Mouse (Mus musculus) kidney, adult 2 months (tissue): ENCODE data around the gene Astn1. TPM values are rescaled to one million over a fixed set of nuclear protein-coding genes. Genes with fewer than 3 reads are reported as not detected.
A peak's percentile ranks its signal among the peaks of the same experiment; 100 is the strongest.

ENCODE experiments used
- DNase-seq: peaks from one replicate; pipeline ENCODE4 v3.0.0; 2021
- H3K27ac ChIP-seq: fragments of 200-500 bp; 2 replicates; pipeline ENCODE4 v1.5.1; 2012; ENCODE audit warnings: low read depth, low read length, control low read depth, inconsistent platforms; ENCODE audit not compliant: insufficient read depth
- H3K27me3 ChIP-seq: fragments of 200-500 bp; replicated peaks from 2 replicates; pipeline ENCODE4 v1.6.1; 2012; ENCODE audit warnings: mild to moderate bottlenecking, moderate library complexity, low read length, inconsistent platforms; ENCODE audit not compliant: control insufficient read depth, insufficient read depth
- H3K36me3 ChIP-seq: fragments of 200-500 bp; 2 replicates; pipeline ENCODE4 v1.6.1; 2012; ENCODE audit warnings: mild to moderate bottlenecking, moderate library complexity, low read length, inconsistent platforms; ENCODE audit not compliant: control insufficient read depth, insufficient read depth
- H3K4me1 ChIP-seq: fragments of 200-500 bp; 2 replicates; pipeline ENCODE4 v1.6.1; 2011; ENCODE audit warnings: low read length; ENCODE audit not compliant: control insufficient read depth, insufficient read depth
- H3K4me3 ChIP-seq: fragments of 200-500 bp; 2 replicates; pipeline ENCODE4 v1.5.1; 2011; ENCODE audit warnings: mild to moderate bottlenecking, low read depth, low read length, control low read depth; ENCODE audit not compliant: insufficient read depth
- CTCF ChIP-seq: fragments of 200-500 bp; conservative IDR thresholded peaks from 2 replicates; pipeline ENCODE4 v1.5.1; 2011; ENCODE audit warnings: low read depth, mild to moderate bottlenecking, control low read depth, low read length, moderate library complexity, mixed read lengths; ENCODE audit not compliant: insufficient read depth, insufficient read length
- POLR2A ChIP-seq: fragments of 200-500 bp; IDR thresholded peaks from one replicate; pipeline ENCODE4 v1.6.1; 2011; ENCODE audit warnings: low read depth, low read length, control low read depth
- WGBS: fragments of 180-500 bp; shearing (Covaris S2); methylation state at CpG from one replicate; pipeline ENCODE4 v1.1.7; 2018; 5-methylcytosine and 5-hydroxymethylcytosine counted together
- polyA plus RNA-seq: library from polyadenylated mRNA; depleted of rRNA; stranded (reverse); fragments of >200 nt; gene quantifications from 2 replicates; pipeline ENCODE4 v1.2.3, GENCODE M21; 2012

Astn1 gene
- polyA plus RNA-seq, 1 experiment: 0.84 TPM

DNA sequence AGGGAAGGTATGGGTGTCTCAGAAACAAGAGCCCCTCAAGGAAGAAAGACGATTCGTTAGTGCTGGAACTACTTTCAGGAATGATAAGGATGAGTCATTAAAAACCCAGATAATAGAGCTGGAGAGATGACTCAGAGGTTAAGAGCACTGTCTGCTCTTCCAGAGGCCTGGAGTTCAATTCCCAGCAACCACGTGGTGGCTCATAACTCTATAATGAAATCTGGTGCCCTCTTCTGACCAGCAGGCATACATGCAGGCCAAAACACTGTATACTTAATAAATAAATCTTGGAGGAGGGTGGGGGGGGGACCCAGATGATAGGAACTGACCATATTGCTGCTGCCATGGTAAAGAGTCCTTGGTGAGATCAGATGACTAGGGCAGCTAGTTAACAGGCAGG lies 335.4 kb downstream of the Astn1 start:
- TF ChIP-seq POLR2A (no peak), CTCF (no peak)
- Histone ChIP-seq H3K36me3 (no peaks in the 10 kb centered on the region), H3K27ac (no peak overlapping the region), H3K4me1 (no peaks in the 10 kb centered on the region), H3K27me3 (no peaks in the 10 kb centered on the region), H3K4me3 (no peak overlapping the region)
- no peak for DNase-seq
- WGBS: 63% methylated on average over 3 of the region's 3 CpGs

DNA sequence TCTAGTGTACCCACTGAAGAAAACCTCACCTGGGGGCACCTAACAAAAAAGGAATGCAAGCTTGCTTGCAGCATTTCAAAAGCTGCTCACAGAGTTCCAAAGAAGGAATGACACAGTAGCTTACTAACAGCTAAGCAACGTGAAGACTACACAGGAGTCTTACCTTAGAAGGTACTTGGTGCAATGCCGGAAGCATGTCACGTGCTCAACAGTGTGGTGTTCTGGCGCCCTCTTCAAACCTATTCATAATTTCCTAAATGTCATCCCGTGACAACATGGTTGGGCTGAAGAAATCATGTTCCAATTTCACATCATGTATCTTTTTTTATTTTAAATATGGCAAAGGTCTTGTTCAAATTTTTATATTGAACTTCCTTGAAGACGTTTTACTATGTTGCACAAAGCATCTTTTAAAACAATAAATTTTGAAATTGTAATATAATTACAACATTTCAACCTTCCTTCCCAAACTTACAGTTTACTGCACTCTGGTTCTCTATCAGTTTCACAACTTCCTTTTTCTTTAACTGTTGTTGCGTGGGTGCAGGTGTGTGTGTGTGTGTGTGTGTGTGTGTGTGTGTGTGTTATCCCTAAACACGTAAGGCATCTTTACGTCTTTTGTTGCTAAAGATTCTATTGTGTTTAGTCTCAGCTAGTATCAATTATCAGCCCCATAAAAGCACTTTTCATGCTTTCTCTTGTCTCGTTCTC lies 335.9 kb downstream of the Astn1 start:
- Histone ChIP-seq H3K27me3 (no peaks in the 10 kb centered on the region), H3K27ac (no peak overlapping the region), H3K4me3 (no peak overlapping the region), H3K36me3 (no peaks in the 10 kb centered on the region), H3K4me1 (no peaks in the 10 kb centered on the region)
- WGBS: 89% methylated on average over 10 of the region's 10 CpGs
- no peak for TF ChIP-seq POLR2A
- TF ChIP-seq CTCF: no peak
- DNase-seq: no peak

DNA sequence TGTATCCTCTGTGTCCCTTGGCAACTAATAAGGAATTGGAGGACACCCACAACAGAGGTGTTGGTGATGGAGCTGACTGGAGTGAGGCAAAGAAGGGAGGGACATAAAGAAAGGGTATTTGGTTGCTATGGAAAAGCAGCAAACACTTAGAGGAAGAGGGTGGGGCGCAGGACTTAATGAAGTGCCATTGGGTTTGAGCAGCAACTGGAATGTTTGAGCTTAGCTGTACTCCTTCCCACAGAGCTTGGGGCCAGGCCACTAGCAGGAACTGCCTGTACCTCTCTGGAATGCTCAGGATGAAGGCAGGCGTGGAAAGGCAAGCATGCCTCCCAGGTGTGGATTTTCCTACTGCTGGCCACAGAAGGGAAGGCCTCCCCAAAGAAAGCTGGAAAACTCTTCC lies 337.2 kb downstream of the Astn1 start:
- Histone ChIP-seq H3K27ac (no peak overlapping the region), H3K36me3 (no peaks in the 10 kb centered on the region), H3K27me3 (no peaks in the 10 kb centered on the region), H3K4me1 (no peaks in the 10 kb centered on the region), H3K4me3 (no peak overlapping the region)
- TF ChIP-seq POLR2A: no peak
- no peak for TF ChIP-seq CTCF
- DNase-seq: no peak
- 85% methylated on average over 2 of the region's 2 CpGs for whole genome bisulfite sequencing

DNA sequence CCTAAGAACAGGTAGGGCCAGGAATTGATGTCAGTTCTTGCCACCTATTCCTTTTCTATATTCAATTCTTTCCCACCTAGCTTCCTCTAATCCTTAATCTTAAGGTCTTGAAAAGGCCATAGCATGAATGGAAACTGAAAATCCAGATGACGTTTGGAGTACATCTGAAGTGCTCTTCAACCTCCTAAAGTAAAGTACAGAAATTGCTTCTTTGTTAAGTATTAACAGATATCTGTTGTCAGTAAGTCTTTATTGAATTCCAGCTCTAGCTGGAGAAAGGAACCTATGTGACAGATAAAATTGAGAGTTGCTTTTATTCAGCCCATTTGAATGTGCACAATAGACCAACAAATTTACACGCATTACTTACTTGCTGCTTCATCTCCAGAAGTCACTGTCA lies 338.1 kb downstream of the Astn1 start:
- no peaks in the 10 kb centered on the region for H3K27me3 ChIP-seq
- WGBS: 71% methylated on average over 2 of the region's 2 CpGs
- TF ChIP-seq POLR2A: no peak
- TF ChIP-seq CTCF: no peak

DNA sequence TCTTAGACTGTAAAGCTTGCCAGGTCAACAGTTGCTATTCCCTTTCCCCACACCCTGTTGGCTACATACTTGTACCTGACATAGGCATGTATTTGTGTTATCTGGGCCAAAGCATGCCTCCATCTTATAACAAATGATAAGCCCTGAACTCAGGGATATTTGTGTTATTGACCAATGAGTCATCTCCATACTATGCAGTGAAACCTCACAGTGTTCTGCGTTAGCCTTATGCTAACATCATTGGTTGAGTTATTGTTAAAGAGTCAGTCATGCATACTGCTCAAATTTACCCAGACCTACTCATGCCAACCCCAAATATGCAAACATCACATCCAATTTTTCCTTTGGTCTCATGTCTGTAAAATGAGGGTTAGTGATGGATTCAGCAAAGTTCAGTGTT lies 339.3 kb downstream of the Astn1 start:
- no peak overlapping the region for H3K27ac ChIP-seq

More for the DNA sequence above, 338.1 kb downstream of the Astn1 start:
- Histone ChIP-seq H3K27ac (no peak overlapping the region), H3K4me3 (no peak overlapping the region), H3K4me1 (no peaks in the 10 kb centered on the region), H3K36me3 (no peaks in the 10 kb centered on the region)
- DNase-seq: no peak

DNA sequence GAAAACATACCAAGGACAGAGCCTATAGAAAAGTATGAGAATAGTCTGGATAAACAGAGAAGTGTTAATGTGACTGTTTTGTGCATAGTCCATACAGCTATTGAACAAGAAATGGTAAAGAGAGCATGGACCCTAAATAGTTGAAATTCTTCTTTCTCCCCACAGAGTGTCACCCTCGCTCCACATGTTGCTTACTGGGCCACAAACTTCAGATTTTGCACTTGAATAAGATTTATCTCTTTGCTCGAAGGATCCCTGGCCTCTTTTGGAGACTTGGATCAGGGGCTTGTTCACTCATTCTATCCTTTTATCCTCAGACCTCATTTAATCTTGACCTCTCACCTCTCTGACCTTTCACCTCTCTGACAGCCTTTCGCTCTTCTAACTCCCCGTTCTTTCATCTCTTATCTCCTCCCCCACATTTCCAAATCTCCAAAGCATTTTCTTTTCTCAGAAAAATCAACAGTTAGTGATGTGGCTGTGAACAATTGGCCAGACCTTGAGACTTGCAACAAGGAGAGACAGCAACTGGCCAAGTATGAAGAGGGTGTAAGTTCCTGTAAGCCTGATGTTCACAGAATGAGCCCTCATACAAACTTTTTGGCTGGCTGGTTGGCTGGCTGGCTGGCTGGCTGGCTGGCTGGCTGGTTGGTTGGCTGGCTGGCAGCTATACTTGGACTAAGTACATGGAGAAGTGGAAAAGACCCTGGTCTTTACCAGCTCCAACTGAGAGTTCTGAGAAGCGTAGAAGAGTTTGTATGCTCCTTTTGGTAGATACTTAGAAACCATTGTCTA lies 351.4 kb downstream of the Astn1 start:
- peak; percentile 4 for DNase-seq
- Histone ChIP-seq H3K27ac (no peak overlapping the region), H3K4me1 (no peaks in the 10 kb centered on the region), H3K4me3 (no peak overlapping the region), H3K27me3 (no peaks in the 10 kb centered on the region), H3K36me3 (no peaks in the 10 kb centered on the region)
- 43% methylated on average over 5 of the region's 5 CpGs for WGBS
- TF ChIP-seq POLR2A: no peak
- peak; percentile 28; the same call in 1 of the 2 replicates for TF ChIP-seq CTCF

More for the DNA sequence above, 339.3 kb downstream of the Astn1 start:
- no peaks in the 10 kb centered on the region for H3K27me3 ChIP-seq
- TF ChIP-seq POLR2A (no peak), CTCF (no peak)
- H3K4me1 ChIP-seq: no peaks in the 10 kb centered on the region
- WGBS: 77% methylated on average over 1 of the region's 1 CpGs
- H3K4me3 ChIP-seq: no peak overlapping the region
- no peak for DNase-seq
- no peaks in the 10 kb centered on the region for H3K36me3 ChIP-seq

DNA sequence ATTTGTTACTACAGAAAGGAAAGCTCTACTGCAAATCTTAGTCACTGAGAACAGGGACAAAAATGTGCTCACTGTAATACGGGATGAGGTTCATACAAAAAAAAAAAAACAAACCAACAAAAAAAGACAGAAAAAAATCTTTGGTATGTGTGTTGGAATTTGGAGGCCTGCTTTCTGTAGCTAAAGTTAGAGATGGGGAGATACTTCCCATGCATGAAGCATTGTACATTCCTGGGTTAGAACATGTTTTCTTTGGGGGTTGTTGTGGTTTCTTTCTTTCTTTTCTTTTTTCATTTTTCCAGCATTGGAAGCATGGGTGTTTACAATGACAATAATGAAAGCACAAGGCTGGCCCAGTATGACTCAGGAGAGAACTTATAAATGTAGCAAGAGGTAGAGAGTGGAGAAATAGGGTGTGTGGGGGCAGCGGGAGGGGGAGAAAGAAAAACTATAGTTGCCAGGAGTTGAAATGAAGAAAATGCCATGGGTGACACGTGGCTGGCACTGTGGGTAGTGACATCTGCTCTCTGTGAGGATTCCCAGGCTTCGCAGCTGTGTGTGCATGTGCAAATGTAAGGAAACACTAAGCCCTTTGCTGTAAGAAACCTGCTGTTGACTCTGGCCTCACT lies 370.9 kb downstream of the Astn1 start:
- Histone ChIP-seq H3K4me1 (no peaks in the 10 kb centered on the region), H3K36me3 (no peaks in the 10 kb centered on the region), H3K4me3 (no peak overlapping the region), H3K27ac (no peak overlapping the region), H3K27me3 (no peaks in the 10 kb centered on the region)
- DNase-seq: no peak
- WGBS: 56% methylated on average over 4 of the region's 4 CpGs
- TF ChIP-seq CTCF (no peak), POLR2A (no peak)
